Mouse (Mus musculus): ENCODE data around the gene Tstd1.

Gene Tstd1

DNA sequence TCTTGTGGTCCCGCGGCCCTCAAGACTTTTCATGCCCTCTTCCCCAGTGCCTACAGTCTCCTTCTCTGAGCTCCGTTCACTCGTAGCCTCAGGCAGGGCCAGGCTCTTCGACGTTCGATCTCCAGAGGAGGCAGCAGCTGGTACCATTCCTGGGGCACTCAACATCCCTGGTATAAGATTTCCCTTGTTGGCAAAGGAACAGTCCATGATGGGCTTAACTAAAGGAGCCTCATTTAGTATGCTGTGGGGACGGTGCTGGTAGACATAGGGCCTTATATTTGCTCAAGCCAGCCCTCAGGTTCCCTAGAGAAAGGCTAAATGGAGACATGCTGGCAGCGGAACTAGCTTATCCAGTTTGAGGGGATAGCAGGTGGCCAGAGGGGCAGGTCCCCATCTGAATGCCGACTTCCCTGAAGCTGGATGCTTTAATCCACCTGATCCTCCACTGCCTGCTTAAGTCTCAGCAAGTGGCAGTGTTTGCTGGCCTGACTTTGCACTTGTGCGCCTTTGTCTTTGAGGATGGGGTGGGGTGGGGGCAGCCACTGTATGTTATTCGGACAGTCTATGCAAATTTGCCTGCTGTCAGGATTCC lies 715 bp downstream of the Tstd1 start:
- DNase-seq (ENCODE audit: low spot score), result no peak

DNA sequence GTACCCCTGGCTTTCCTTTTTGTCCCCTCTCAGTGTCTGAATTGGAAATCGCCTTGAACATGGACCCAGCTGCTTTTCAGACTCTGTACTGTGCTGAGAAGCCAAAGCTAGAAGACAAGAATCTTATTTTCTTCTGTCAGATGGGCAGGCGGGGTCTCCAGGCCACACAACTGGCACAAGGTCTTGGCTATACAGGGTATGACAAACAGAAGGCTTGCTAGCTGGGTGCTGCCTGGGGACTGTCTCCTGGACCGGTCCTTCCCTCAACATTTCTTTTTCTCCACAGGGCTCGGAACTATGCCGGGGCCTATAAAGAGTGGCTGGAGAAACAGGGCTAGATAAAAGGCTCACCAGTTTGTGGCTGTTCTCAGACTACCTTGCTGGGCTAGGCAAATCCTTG lies 1.2 kb downstream of the Tstd1 start:
- DNase-seq (ENCODE audit: low spot score), result no peak

DNA sequence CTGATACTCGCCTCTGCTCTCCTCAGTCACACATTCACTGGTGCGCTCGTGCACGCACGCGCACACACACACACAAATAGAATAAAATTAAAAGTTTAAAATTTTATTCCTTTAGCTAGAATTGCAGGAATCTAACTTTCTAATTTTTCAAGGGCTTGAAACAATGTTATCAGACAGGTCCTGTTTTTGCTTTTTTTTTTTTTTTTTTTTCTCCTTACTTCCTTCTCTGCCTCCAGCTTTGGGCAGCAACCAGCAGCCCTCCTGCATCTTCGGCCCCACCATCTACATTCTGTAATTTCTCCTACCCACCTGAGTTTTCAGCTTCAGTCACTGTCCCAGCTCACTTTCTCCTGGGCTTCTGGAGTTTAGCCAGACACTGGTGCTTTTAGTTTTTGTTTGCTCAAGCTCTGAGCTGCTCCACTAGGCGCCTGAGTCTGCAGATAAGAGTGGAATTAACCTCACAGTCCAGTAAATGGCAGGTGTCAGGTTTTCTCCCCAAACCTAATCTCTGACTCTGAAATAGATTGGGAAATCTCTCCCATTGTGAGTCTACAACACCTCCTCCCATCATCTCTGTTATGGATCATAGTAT lies 3.9 kb downstream of the Tstd1 start:
- no peak for DNase-seq (ENCODE audit: low spot score)

DNA sequence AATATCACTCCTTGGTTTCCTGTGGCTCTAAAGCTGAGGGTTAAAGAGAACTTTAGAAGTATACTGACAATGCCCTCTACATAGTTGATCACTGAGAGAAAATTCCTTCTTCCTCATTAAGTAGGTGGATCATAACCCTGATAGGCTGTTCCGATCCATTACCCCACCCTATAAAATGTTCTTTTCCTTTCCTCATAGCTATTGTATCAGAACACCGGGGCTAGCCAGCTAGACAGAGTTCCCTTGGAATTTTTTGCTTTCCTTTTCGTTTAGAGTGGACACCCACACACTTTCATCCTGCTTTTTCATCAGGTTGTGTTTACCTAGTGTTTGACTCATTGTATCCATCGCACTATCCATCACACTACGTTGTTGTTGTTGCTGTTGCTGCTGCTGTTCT lies 6.0 kb downstream of the Tstd1 start:
- no peak for DNase-seq (ENCODE audit: low spot score)

DNA sequence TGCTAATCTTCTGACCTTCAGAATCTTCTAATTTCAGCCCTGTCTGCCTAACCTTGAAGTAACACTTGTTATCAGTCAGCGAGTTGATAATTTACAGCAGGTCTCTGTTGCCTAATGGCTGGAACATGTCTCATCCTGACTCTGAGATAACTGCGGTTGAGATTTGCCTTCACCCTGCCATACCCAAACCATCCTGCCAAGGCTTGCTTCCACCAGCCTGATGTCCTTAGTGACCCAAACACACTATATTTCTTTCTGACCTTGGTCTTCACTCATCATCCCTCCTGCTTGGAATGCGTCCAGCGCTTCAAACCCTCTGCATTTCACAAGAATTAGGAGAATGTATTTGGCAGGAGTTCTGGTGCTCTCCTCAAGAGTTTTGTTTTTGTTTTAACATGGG lies 6.5 kb downstream of the Tstd1 start:
- DNase-seq (ENCODE audit: low spot score), result peak; percentile 83

DNA sequence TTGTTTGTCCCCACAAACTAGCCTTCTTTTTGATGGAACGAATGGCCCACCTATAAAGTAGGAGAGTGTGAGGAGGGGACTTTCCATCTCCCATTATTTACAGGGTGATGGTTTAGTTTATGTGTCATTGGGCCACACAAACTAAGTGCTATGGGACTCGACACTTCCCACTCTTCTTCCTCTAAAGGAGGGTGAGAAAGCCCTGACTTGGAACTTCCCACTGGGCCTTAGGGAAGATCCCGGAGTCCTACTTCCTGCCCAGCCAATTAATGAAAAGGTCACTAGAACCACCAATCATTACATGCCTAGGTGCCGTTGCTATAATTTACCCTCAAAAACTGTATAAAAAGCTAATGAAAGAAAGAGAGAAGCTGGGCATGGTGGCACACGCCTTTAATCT lies 13.5 kb downstream of the Tstd1 start:
- no peak for DNase-seq (ENCODE audit: low spot score)

DNA sequence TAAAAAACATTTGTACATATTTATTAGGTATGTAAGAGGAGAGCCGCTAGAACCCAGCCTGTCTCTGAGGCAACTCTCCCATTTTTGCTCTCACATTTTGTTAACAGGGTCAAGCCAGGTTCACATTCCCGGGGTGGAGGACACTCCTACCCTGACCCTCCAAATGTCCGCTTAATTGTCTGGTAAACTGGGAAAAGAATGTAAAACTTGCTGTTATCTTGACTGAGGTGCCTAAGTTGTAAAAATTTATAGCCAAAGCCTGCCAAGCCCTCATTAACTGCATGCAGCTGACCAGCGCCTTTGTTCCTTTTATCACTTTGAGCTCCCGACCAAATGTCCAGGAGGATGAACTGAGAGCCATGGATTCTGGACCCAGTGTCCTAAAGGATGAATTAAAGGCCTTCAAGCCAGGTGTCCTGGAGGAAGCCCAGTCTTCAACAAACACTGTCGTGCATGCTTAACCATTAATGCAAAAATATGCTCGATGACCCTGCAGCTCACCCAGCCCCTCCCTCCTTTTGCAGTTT lies 16.7 kb downstream of the Tstd1 start:
- DNase-seq (ENCODE audit: low spot score), result no peak

DNA sequence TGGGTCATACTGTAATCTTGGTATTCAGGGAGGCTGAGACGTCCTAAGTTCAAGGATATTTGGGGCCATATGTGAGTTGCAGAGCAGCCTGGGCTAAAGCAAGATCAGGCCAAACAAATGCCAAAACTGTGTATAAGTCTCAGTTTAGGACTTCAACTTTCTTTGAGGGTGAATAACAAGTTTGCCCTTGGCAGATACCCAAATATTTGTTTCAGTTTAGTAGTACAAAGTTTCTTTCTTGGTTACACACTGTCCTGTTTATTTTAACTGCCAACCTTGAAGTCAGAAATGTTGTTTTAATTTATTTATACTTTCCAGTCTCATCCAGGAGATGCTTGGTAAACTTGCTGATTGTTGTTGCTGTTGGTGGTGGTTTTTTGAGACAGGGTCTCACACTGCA lies 17.3 kb downstream of the Tstd1 start:
- DNase-seq (ENCODE audit: low spot score), result no peak

DNA sequence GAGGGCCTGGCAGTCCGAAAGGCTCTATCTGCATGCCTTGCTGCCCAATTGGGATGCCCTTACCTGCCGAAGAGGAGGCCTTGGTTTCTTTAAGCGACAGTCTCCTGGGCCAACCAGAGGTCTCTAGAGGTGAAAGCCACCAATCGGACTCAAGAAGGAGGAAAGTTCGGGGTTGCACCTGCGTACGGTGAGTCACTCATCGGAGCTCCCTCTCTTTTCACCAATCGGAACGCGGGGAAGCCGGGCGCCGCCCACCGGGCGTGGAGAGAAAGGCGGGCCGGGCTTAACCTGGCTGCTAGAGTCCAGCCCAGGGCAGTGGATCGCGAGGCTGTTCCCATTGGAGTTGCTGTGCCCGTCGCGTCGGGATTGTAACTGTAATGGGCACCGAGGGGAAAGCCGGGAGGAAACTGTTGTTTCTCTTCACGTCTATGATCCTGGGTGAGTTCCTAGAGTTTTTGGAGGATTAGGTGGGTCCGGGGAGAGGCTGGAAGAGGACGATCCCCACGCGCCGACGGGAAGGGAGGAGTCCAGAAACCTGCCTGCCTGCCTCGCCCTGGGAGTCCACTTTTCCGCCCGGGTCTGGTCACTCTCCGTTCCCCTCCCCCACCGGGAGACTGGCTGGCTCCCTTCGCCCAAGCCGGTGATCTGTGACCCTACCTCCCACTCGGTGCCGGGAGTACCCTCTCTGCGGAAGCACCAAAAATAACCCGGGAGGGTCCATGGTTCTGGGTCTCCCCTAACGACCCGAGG lies 18.8 kb downstream of the Tstd1 start, which contains the start of gene F11r:
Gene F11r (plus strand): TSS at position 272 of the 750 bp plus-strand sequence.
- DNase-seq (ENCODE audit: low spot score), result peak; percentile 95

DNA sequence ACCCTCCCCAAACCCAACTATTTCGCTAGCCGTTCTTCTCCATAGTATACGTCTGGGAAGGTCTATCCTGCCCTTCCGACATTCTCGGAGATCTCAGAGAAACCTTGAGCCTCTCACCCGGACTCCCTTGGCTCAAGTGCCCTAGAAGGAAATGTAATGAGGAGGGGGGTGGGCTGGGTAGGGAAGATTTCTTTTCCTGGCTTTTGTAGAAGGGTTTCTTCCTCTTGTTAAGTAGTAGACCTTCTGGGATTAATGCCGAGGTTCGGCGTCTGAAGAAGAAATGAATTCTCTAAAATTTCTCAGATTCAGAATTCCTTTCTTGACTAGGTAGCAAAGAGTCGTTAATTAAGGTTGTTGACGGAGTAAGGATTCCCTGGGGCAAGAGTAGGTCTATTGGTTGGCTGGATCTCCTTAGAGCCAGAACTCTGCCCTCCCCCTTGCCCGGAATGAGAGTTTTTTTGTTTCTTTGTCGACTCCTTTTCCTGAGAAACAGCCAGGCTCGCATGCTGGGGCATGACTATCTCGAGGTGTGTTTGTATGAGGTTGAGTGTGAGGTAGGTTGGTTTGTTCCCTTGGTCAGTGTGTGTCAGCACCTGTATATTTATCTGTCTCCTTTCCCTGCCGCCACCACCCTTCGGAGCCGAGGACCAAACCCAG lies 19.5 kb downstream of the Tstd1 start:
- DNase-seq (ENCODE audit: low spot score), result no peak

DNA sequence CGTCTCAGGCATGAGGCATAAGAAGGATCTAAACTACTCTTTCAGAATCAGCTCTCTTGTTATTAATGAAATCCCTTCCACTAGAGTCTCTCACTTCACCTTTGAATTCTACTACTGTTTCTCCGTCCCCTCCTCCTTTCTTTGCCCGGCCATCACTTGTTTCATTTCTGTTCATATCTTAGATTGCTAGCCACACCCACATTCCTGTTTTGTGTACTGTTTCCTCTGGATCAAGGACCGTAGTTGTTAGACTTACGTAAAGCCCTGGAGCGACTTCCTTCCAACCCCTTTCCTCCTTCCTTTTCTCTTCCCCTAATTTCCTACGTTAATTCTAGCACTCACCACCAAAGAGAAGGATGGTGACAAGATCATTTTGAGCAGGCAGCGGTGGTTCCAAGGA lies 20.4 kb downstream of the Tstd1 start:
- DNase-seq (ENCODE audit: low spot score), result no peak

DNA sequence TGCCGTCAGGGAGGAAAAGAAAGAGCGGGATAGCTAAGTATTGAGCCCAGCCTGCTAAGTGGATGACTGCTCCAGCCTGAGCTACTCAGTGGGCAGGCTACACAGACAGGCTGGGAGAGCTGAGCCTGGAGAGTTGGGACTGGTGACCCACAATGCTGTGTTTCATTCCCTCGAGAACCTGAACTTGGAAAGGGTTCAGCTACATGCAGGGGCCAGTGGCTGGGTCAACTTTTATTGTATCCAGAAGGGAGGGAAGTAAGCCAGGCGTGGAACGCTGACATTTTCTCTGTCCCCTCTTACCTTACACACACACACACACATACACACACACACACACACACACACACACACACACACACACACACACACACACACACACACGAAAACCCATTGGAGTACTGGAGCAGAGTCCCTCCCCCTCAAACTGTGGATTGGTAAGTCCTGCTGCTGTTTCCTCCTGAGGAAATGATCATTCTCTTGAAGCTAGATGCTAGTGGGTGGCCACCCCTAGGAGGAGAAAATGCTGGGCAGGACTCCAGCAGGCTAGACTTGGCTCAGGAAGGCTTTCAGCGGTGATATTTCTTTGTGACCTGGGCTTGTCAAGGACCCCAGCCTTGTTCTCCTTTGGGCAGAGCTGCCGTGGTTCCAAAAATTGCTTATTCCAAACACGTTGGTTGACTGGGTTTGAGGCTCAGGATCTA lies 21.5 kb downstream of the Tstd1 start:
- peak; percentile 77 for DNase-seq (ENCODE audit: low spot score)

DNA sequence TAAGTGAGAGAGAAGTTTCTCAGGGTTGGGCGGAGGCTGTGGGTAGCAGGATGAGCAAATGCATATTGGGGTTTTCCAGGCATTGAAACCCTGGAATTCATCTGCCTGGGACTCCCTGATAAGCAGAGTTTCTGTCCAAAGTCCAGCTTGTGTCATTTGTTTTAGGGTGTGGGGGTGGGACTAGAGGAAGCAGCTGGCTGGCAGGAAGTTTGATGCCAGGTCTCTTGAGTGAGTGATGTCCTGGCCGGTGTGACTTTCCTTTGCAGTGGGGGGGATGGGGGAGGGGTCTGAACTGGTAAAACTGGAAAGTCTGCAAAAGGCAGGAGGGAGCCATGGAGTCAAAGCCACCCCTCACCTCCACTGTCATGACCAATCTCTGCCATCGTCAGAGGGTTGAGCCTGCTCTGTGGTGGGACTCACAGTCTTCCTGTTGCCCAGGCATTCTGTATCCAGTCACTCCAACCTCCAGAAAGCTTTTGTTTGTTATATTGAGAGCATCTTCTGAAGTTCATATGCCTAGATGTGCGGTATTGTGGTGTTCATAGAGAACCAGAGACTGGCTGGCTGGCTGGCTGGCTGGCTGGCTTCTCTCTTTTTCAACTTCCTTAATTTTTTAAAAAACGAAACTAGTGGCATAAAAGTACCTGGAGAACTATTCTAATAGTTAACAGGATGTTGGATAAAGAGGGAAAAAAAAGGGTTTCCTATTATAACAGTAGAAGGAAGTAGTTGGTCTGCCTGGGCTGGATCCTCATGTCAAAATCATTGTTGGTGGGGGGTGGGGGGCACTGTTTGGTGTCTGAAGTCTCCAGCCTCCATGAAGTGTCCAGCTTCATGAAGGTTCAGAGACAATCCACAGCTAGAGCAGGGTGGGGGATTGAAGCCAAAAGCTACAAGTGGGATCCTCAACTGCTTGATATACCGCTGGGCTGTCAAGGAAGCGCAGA lies 23.1 kb downstream of the Tstd1 start:
- DNase-seq (ENCODE audit: low spot score), result no peak

DNA sequence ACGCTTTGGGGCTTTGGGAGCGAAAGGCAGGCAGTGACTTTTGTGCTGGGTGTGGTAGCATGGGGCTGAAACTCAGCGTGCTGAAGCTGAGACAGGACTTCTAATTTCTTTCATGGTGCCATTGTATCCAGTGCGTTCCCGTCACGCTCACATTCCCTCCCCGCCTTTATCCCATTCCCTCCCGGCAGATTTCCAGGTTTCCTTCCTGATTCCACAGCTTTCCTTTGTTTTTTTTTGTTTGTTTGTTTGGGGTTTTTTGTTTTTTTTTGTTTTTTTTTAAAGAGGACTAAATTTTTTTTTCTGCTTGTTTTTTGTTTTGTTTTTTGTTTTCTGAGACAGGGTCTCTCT lies 23.7 kb downstream of the Tstd1 start:
- no peak for DNase-seq (ENCODE audit: low spot score)

DNA sequence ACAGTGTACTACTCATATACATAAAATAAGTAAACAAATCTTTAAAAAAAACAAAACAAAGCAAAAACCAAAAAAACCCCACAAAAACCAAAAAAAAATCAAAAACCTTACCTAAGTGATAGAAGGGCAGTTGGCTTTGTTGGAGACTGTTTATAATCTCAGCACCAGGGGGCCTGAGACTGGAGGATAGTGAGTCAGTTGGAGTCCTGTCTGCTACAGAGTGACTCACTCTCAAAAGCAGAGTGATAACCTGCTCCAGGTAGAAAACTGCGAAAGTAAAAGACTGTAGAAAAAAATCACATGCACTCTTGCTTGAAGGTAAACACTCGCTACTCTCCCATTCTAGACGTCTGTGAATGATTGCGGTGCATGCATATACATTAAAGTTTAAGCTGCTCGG lies 26.4 kb downstream of the Tstd1 start:
- DNase-seq (ENCODE audit: low spot score), result no peak

DNA sequence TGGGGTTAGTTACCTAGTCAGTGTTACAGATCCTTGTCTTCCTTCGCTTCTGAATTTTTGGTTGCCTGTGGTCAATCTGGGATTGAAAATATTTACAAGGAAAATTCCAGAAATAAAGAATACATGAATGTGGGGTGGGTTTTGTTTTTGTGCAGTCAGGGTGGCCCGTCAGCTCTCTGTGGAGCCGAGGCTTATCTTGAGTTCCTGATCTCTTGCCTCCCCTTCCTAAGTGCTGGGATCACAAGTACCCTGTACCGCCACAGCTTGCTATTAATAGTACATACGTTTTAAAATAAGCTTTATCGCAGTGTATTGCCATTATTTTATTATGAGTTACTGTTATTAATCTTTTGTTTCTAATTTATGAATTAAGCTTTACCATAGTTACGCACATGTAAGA lies 28.2 kb downstream of the Tstd1 start:
- no peak for DNase-seq (ENCODE audit: low spot score)

DNA sequence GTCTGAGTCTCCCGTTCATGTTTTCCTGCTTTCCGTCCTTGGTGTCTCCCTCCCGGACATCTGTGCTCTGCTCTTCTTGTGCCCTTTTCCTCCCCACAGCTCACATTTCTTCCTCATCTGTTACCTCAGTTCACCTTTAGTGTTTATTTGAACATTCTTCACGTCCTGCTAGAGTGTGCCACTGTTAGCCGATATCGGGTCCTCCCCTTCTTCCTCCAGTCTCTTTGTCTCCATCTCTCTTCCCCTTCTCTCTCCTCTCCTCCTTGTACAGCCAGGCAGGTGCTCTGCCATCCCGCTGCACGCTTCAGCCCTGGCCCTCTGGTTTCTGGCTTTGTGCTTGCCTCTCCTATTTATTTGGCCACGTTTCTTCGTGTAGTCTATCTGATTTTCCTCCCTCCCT lies 29.0 kb downstream of the Tstd1 start:
- no peak for DNase-seq (ENCODE audit: low spot score)

DNA sequence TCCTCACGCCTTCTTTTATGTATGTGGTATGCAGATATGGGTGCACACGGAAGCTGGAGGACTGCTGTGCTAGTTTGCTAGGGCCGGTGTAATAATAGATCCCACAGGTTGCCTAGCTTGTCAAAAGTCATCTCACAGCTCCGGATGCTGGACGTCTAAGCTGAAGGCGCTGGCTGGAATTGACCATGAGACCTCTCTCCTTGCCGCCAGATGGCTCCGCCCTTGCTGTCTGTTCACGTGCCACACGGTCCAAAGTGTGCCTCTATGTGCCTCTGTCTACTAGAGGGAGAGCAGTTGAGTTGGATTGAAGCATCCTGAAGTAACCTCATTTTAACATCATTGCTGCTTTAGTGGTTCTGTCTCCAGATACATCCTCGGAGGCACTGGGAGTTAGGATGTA lies 31.4 kb downstream of the Tstd1 start:
- no peak for DNase-seq (ENCODE audit: low spot score)

DNA sequence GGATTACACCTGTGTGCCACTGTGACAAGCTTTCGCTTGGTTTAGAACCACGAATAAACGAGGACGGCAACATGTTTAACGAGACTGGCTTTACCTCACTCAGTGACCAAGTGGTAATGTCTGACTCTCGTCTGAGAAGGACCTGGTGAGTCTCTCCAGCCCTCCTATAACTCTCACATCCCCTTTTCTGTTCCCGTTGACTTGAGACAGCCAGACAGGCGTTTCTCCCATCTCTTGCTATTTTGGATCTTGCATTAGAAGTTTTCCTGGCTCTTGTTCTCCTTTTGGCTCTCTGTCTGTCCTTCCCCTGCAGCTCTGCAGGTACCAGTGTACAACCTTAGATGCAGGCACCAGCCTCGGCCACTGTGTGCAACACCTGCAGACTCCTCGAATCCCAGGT lies 32.3 kb downstream of the Tstd1 start:
- no peak for DNase-seq (ENCODE audit: low spot score)

DNA sequence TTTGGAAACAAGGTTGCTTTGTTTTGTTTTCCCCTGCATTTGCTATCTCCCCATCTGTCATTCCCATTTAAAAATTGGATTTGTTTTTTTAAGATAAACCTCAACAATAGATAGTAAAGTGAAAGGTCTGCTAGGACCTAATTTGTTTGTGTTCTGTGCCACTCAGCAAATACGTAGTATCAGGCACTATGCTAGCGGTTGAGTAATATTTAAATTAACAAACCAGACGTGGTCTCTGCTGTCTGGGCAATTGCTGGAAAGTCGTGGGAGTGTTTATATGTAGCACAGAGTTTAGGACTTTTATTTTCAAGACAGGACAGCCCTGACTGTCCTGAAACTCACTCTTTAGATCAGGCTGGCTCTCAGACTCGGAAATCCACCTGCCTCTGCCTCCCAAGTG lies 33.9 kb downstream of the Tstd1 start:
- DNase-seq (ENCODE audit: low spot score), result no peak

DNA sequence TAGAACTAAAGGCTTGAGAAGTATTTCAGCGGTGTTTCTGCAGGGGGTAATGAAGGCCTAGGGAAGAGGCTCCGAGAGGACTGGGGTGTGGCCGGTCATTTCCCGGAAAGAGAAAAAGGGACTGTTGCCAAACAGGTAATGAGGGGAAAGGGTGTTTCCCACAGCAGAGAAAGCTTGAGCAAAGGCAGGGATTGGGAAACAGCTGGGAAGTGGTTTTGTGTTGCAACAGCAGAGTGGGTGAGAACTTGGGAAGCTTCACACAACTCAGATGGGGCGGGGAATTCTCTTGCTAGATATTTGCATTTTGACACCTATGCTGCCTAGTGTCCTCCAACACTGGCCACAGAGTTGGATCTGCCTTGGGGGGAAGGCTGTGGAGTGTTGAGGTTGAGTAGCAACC lies 34.3 kb downstream of the Tstd1 start:
- no peak for DNase-seq (ENCODE audit: low spot score)

Measured in testis, postnatal 10 days (tissue).